Mouse (Mus musculus): ENCODE results near the gene Ifna4. TPM values are rescaled to one million over a fixed set of nuclear protein-coding genes. Genes with fewer than 3 reads are reported as not detected.

Ifna4 gene
- polyA plus RNA-seq, 1 experiment from 2014 or later, result not detected

- Histone ChIP-seq H3K27me3 (ENCODE audit: control insufficient read depth, insufficient read depth, low read length) (no peaks in the 10 kb centered on the region), H3K4me3 (ENCODE audit: low read depth, low read length) (no peak overlapping the region), H3K36me3 (ENCODE audit: control insufficient read depth, insufficient read depth, low read length) (no peaks in the 10 kb centered on the region), H3K9me3 (ENCODE audit: control insufficient read depth, low read length) (no peaks in the 10 kb centered on the region), H3K4me1 (replicated peaks; ENCODE audit: control insufficient read depth, insufficient read depth, low read length) (no peaks in the 10 kb centered on the region), H3K27ac (ENCODE audit: low read depth, low read length) (no peak overlapping the region), H3K9ac (ENCODE audit: low read depth, low read length) (no peak overlapping the region), H3K4me2 (replicated peaks; ENCODE audit: low read depth, low read length) (no peak overlapping the region)
- ATAC-seq (ENCODE audit: low FRiP score) (no peak), DNase-seq (ENCODE audit: low spot score) (no peak)
- WGBS, result 79% methylated on average over 4 of the region's 4 CpGs
These were observed 34.9 kb downstream of the Ifna4 start for GRCm38 (mm10) chr4:88876520-88876919.

GRCm38 (mm10) chr4:88878246-88878645 is 36.6 kb downstream of the Ifna4 start:
- Histone ChIP-seq H3K4me3 (ENCODE audit: low read depth, low read length) (no peak overlapping the region), H3K4me2 (replicated peaks; ENCODE audit: low read depth, low read length) (no peak overlapping the region), H3K9ac (ENCODE audit: low read depth, low read length) (no peak overlapping the region), H3K27me3 (ENCODE audit: control insufficient read depth, insufficient read depth, low read length) (no peaks in the 10 kb centered on the region), H3K27ac (ENCODE audit: low read depth, low read length) (no peak overlapping the region), H3K36me3 (ENCODE audit: control insufficient read depth, insufficient read depth, low read length) (no peaks in the 10 kb centered on the region), H3K4me1 (replicated peaks; ENCODE audit: control insufficient read depth, insufficient read depth, low read length) (no peaks in the 10 kb centered on the region), H3K9me3 (ENCODE audit: control insufficient read depth, low read length) (no peaks in the 10 kb centered on the region)
- ATAC-seq (ENCODE audit: low FRiP score), result no peak
- no peak for DNase-seq (ENCODE audit: low spot score)
- 53% methylated on average over 10 of the region's 10 CpGs for WGBS

GRCm38 (mm10) chr4:88878772-88879171 is 37.1 kb downstream of the Ifna4 start:
- no peak for ATAC-seq (ENCODE audit: low FRiP score)
- no peak overlapping the region for H3K4me3 ChIP-seq (ENCODE audit: low read depth, low read length)
- WGBS, result 80% methylated on average over 4 of the region's 4 CpGs

GRCm38 (mm10) chr4:88880101-88880500 is 38.4 kb downstream of the Ifna4 start, which contains the start of gene Ifne:
Gene Ifne (minus strand): TSS chr4:88880201.
- 89% methylated on average over 8 of the region's 8 CpGs for WGBS
- H3K4me1 ChIP-seq (replicated peaks; ENCODE audit: control insufficient read depth, insufficient read depth, low read length), result no peaks in the 10 kb centered on the region
- no peak within 1 kb of the TSS for H3K9ac ChIP-seq (ENCODE audit: low read depth, low read length)
- ATAC-seq (ENCODE audit: low FRiP score) (no peak), DNase-seq (ENCODE audit: low spot score) (no peak)
- no peak within 1 kb of the TSS for H3K4me2 ChIP-seq (replicated peaks; ENCODE audit: low read depth, low read length)
- no peak within 1 kb of the TSS for H3K4me3 ChIP-seq (ENCODE audit: low read depth, low read length)
- H3K9me3 ChIP-seq (ENCODE audit: control insufficient read depth, low read length), result no peaks in the 10 kb centered on the region
- H3K27ac ChIP-seq (ENCODE audit: low read depth, low read length), result no peak within 1 kb of the TSS
- H3K36me3 ChIP-seq (ENCODE audit: control insufficient read depth, insufficient read depth, low read length), result no peaks in the 10 kb centered on the region
- H3K27me3 ChIP-seq (ENCODE audit: control insufficient read depth, insufficient read depth, low read length), result no peaks in the 10 kb centered on the region

More at GRCm38 (mm10) chr4:88878772-88879171, 37.1 kb downstream of the Ifna4 start:
- DNase-seq (ENCODE audit: low spot score), result no peak
- H3K4me2 ChIP-seq (replicated peaks; ENCODE audit: low read depth, low read length), result no peak overlapping the region
- H3K9ac ChIP-seq (ENCODE audit: low read depth, low read length), result no peak overlapping the region
- H3K9me3 ChIP-seq (ENCODE audit: control insufficient read depth, low read length), result no peaks in the 10 kb centered on the region
- H3K27ac ChIP-seq (ENCODE audit: low read depth, low read length), result no peak overlapping the region
- H3K27me3 ChIP-seq (ENCODE audit: control insufficient read depth, insufficient read depth, low read length), result no peaks in the 10 kb centered on the region
- no peaks in the 10 kb centered on the region for H3K36me3 ChIP-seq (ENCODE audit: control insufficient read depth, insufficient read depth, low read length)
- no peaks in the 10 kb centered on the region for H3K4me1 ChIP-seq (replicated peaks; ENCODE audit: control insufficient read depth, insufficient read depth, low read length)

GRCm38 (mm10) chr4:88888236-88888635 is 46.6 kb downstream of the Ifna4 start:
- no peaks in the 10 kb centered on the region for H3K27me3 ChIP-seq (ENCODE audit: control insufficient read depth, insufficient read depth, low read length)
- no peak overlapping the region for H3K27ac ChIP-seq (ENCODE audit: low read depth, low read length)
- H3K36me3 ChIP-seq (ENCODE audit: control insufficient read depth, insufficient read depth, low read length), result no peaks in the 10 kb centered on the region
- H3K9me3 ChIP-seq (ENCODE audit: control insufficient read depth, low read length), result no peaks in the 10 kb centered on the region
- no peak overlapping the region for H3K4me3 ChIP-seq (ENCODE audit: low read depth, low read length)
- no peak overlapping the region for H3K4me2 ChIP-seq (replicated peaks; ENCODE audit: low read depth, low read length)
- no peak for DNase-seq (ENCODE audit: low spot score)
- H3K9ac ChIP-seq (ENCODE audit: low read depth, low read length), result no peak overlapping the region
- H3K4me1 ChIP-seq (replicated peaks; ENCODE audit: control insufficient read depth, insufficient read depth, low read length), result no peaks in the 10 kb centered on the region
- ATAC-seq (ENCODE audit: low FRiP score), result no peak

Other genes starting within 250 kb of the Ifna4 start
- gene Ifna9, start 249.5 kb upstream of the Ifna4 start, polyA plus RNA-seq (2014; fragmentation: Nextera tagmentation; extraction: Ambion mirVana), result not detected in 2 replicates
- gene Ifna12, start 238.5 kb upstream of the Ifna4 start, polyA plus RNA-seq (2014; fragmentation: Nextera tagmentation; extraction: Ambion mirVana), result not detected in 2 replicates
- not detected in 2 replicates for gene C87499, start 207.4 kb upstream of the Ifna4 start, polyA plus RNA-seq (2014; fragmentation: Nextera tagmentation; extraction: Ambion mirVana)
- not detected in 2 replicates for gene Ifna13, start 197.4 kb upstream of the Ifna4 start, polyA plus RNA-seq (2014; fragmentation: Nextera tagmentation; extraction: Ambion mirVana)
- gene Ifna16, start 164.9 kb upstream of the Ifna4 start, polyA plus RNA-seq (2014; fragmentation: Nextera tagmentation; extraction: Ambion mirVana), result not detected in 2 replicates
- not detected in 2 replicates for gene Ifna2, start 157.9 kb upstream of the Ifna4 start, polyA plus RNA-seq (2014; fragmentation: Nextera tagmentation; extraction: Ambion mirVana)
- gene Ifnab, start 150.5 kb upstream of the Ifna4 start, polyA plus RNA-seq (2014; fragmentation: Nextera tagmentation; extraction: Ambion mirVana), result not detected in 2 replicates
- 0.77 and 1.2 TPM in 2 replicates for gene Gm26566, start 120.1 kb upstream of the Ifna4 start, polyA plus RNA-seq (2014; fragmentation: Nextera tagmentation; extraction: Ambion mirVana)
- 136 and 150 TPM in 2 replicates for gene Klhl9, start 119.4 kb upstream of the Ifna4 start, polyA plus RNA-seq (2014; fragmentation: Nextera tagmentation; extraction: Ambion mirVana)
- gene Gm13271, start 87.0 kb upstream of the Ifna4 start, polyA plus RNA-seq (2014; fragmentation: Nextera tagmentation; extraction: Ambion mirVana), result not detected in 2 replicates
- 0.20 and 0.32 TPM in 2 replicates for gene Gm13283, start 81.7 kb upstream of the Ifna4 start, polyA plus RNA-seq (2014; fragmentation: Nextera tagmentation; extraction: Ambion mirVana)
- not detected in 2 replicates for gene Gm13290, start 68.0 kb upstream of the Ifna4 start, polyA plus RNA-seq (2014; fragmentation: Nextera tagmentation; extraction: Ambion mirVana)
- not detected in 2 replicates for gene Gm13289, start 64.9 kb upstream of the Ifna4 start, polyA plus RNA-seq (2014; fragmentation: Nextera tagmentation; extraction: Ambion mirVana)
- gene Gm13272, start 62.0 kb upstream of the Ifna4 start, polyA plus RNA-seq (2014; fragmentation: Nextera tagmentation; extraction: Ambion mirVana), result not detected in 2 replicates
- gene Ifnz, start 59.7 kb upstream of the Ifna4 start, polyA plus RNA-seq (2014; fragmentation: Nextera tagmentation; extraction: Ambion mirVana), result not detected in 2 replicates
- not detected in 2 replicates for gene Gm13276, start 56.2 kb upstream of the Ifna4 start, polyA plus RNA-seq (2014; fragmentation: Nextera tagmentation; extraction: Ambion mirVana)
- not detected in 2 replicates for gene Gm13277, start 53.2 kb upstream of the Ifna4 start, polyA plus RNA-seq (2014; fragmentation: Nextera tagmentation; extraction: Ambion mirVana)
- not detected in 2 replicates for gene Gm13278, start 50.3 kb upstream of the Ifna4 start, polyA plus RNA-seq (2014; fragmentation: Nextera tagmentation; extraction: Ambion mirVana)
- not detected in 2 replicates for gene Gm13275, start 47.4 kb upstream of the Ifna4 start, polyA plus RNA-seq (2014; fragmentation: Nextera tagmentation; extraction: Ambion mirVana)
- not detected in 2 replicates for gene Gm13279, start 44.5 kb upstream of the Ifna4 start, polyA plus RNA-seq (2014; fragmentation: Nextera tagmentation; extraction: Ambion mirVana)
- gene Gm13285, start 42.2 kb upstream of the Ifna4 start, polyA plus RNA-seq (2014; fragmentation: Nextera tagmentation; extraction: Ambion mirVana), result 0.40 and 0.82 TPM in 2 replicates
- not detected in 2 replicates for gene Gm13287, start 38.6 kb upstream of the Ifna4 start, polyA plus RNA-seq (2014; fragmentation: Nextera tagmentation; extraction: Ambion mirVana)
- not detected in 2 replicates for gene Gm13288, start 36.3 kb upstream of the Ifna4 start, polyA plus RNA-seq (2014; fragmentation: Nextera tagmentation; extraction: Ambion mirVana)
- gene Ifna7, start 25.6 kb upstream of the Ifna4 start, polyA plus RNA-seq (2014; fragmentation: Nextera tagmentation; extraction: Ambion mirVana), result not detected in 2 replicates
- not detected in 2 replicates for gene Ifna11, start 21.9 kb upstream of the Ifna4 start, polyA plus RNA-seq (2014; fragmentation: Nextera tagmentation; extraction: Ambion mirVana)
- not detected in 2 replicates for gene Ifna6, start 14.4 kb upstream of the Ifna4 start, polyA plus RNA-seq (2014; fragmentation: Nextera tagmentation; extraction: Ambion mirVana)
- not detected in 2 replicates for gene Ifna5, start 6.3 kb upstream of the Ifna4 start, polyA plus RNA-seq (2014; fragmentation: Nextera tagmentation; extraction: Ambion mirVana)
- gene Ifna1, start 8.2 kb downstream of the Ifna4 start, polyA plus RNA-seq (2014; fragmentation: Nextera tagmentation; extraction: Ambion mirVana), result not detected in 2 replicates
- gene Ifne, start 38.3 kb downstream of the Ifna4 start, polyA plus RNA-seq (2014; fragmentation: Nextera tagmentation; extraction: Ambion mirVana), result not detected in 2 replicates

Data from hindbrain, embryonic 11.5 days (tissue).